ENCODE assay signal across 11 mouse cellular contexts in the genomic region with DNA sequence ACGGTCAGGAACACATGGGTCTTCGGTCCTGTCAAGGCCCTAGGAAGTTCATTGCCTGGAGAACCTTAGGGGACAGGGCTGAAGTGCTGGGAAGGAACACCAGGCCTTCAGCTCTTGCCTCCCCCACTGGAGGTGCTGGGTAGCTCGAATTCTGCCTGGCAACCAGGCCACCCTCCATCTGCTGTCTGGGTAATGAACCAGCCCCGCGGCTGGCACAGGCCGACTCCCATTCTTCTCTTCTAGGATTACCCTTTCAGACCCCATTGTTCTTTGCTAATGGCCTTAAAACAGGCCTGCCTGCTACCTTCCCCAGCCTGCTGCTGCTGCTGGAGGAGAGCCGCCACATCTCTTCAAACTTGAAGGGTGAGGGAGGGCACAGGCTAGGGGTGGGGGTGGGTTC.
A peak's percentile ranks its signal among the peaks of the same experiment; 100 is the strongest.
DNase-seq lines count a peak whose midpoint lies in the region; ATAC-seq and TF ChIP-seq lines count a peak whose summit lies in the region.
"Had no signal": no experiment of that assay in that cellular context is flagged by ENCODE, and none has a peak within 500 bp of the region (broad histone marks: within the 10 kb centered on the region; RNA-seq: fewer than 3 reads in every experiment).

No protein-coding gene starts in this region.

- no peaks in the 10 kb centered on the region for H3K9me3 ChIP-seq in kidney, postnatal 0 days (replicated peaks; ENCODE audit: low read length)
- H3K9me3 ChIP-seq in forebrain, embryonic 13.5 days (replicated peaks), result no peaks in the 10 kb centered on the region; the same call in 1 of the 2 replicates
- H3K9me3 ChIP-seq in midbrain, embryonic 10.5 days (replicated peaks), result peaks cover 5% of the 10 kb centered on the region; the same call in 1 of the 2 replicates
- H3K9me3 ChIP-seq: embryonic facial prominence, embryonic 15.5 days had no signal

- H3K4me1 ChIP-seq in kidney, postnatal 0 days (replicated peaks; ENCODE audit: insufficient read depth, low read length), result peaks cover 35% of the 10 kb centered on the region
- peaks cover 63% of the 10 kb centered on the region for H3K4me1 ChIP-seq in forebrain, embryonic 13.5 days
- peaks cover 62% of the 10 kb centered on the region for H3K4me1 ChIP-seq in midbrain, embryonic 10.5 days

- no peak overlapping the region for H3K4me3 ChIP-seq in kidney, postnatal 0 days (replicated peaks; ENCODE audit: low read depth, low read length)
- H3K4me3 ChIP-seq in forebrain, embryonic 13.5 days, result no peak overlapping the region
- no peak overlapping the region for H3K4me3 ChIP-seq in midbrain, embryonic 10.5 days
- H3K4me3 ChIP-seq: embryonic facial prominence, embryonic 15.5 days had no signal

- 0 out of 2 replicates have a peak, but pooled peaks have one; percentile 33 for ATAC-seq in kidney, postnatal 0 days (replicated peaks; ENCODE audit: low FRiP score, low read depth)
- peak; percentile 55 for ATAC-seq in forebrain, embryonic 13.5 days
- no peak for ATAC-seq in monocyte, adult 5-6 weeks (replicated peaks; ENCODE audit: insufficient number of reproducible peaks, low FRiP score, low TSS enrichment, poor library complexity, severe bottlenecking)

- no peak for TF ChIP-seq CTCF in kidney, postnatal 0 days (IDR thresholded peaks at IDR 0.05; ENCODE audit: low read depth)

- no peaks in the 10 kb centered on the region for H3K27me3 ChIP-seq in kidney, postnatal 0 days (ENCODE audit: insufficient read depth, low read length)
- peaks cover 44% of the 10 kb centered on the region for H3K27me3 ChIP-seq in forebrain, embryonic 13.5 days
- H3K27me3 ChIP-seq in midbrain, embryonic 10.5 days (ENCODE audit: low read depth, poor library complexity, severe bottlenecking), result peaks cover 93% of the 10 kb centered on the region

- 0 out of 2 replicates have a peak overlapping the region, but pooled peaks have one; percentile 6 for H3K27ac ChIP-seq in kidney, postnatal 0 days
- peak overlapping the region; percentile 91 for H3K27ac ChIP-seq in forebrain, embryonic 13.5 days
- peak overlapping the region; percentile 80 for H3K27ac ChIP-seq in midbrain, embryonic 10.5 days (replicated peaks)
- H3K27ac ChIP-seq: embryonic facial prominence, embryonic 15.5 days had no signal

- WGBS in kidney, postnatal 0 days, result 41% methylated on average over 7 of the region's 7 CpGs
- WGBS in forebrain, embryonic 13.5 days, result 16% methylated on average over 7 of the region's 7 CpGs
- WGBS in midbrain, embryonic 10.5 days, result 24% methylated on average over 7 of the region's 7 CpGs

- no peaks in the 10 kb centered on the region for H3K36me3 ChIP-seq in kidney, postnatal 0 days (ENCODE audit: insufficient read depth, low read length)
- no peaks in the 10 kb centered on the region for H3K36me3 ChIP-seq in forebrain, embryonic 13.5 days (ENCODE audit: poor library complexity, severe bottlenecking)
- H3K36me3 ChIP-seq in midbrain, embryonic 10.5 days, result no peaks in the 10 kb centered on the region
- H3K36me3 ChIP-seq: embryonic facial prominence, embryonic 15.5 days had no signal

- no peak overlapping the region for H3K4me2 ChIP-seq in kidney, postnatal 0 days (ENCODE audit: low read length)
- H3K4me2 ChIP-seq in forebrain, embryonic 13.5 days, result peak overlapping the region; percentile 32
- H3K4me2 ChIP-seq: embryonic facial prominence, embryonic 15.5 days had no signal

- DNase-seq in kidney, postnatal 0 days (ENCODE audit: low spot score), result peak; percentile 59
- no peak for DNase-seq in kidney, postnatal 10 days
- DNase-seq in midbrain, embryonic 10.5 days (ENCODE audit: low spot score), result peak; percentile 38
- DNase-seq in retina, embryonic 14.5 days (ENCODE audit: low spot score), result peak; percentile 78
- DNase-seq in heart, adult 11 months, result no peak
- DNase-seq in left cerebral cortex, adult 9 months (ENCODE audit: low spot score in 2 of 2), result no peak
- DNase-seq: gastrocnemius, postnatal 25 days; heart, postnatal 4 days had no signal

- H3K9ac ChIP-seq in kidney, postnatal 0 days (ENCODE audit: low read depth, low read length), result no peak overlapping the region
- H3K9ac ChIP-seq in forebrain, embryonic 13.5 days, result no peak overlapping the region
- H3K9ac ChIP-seq: embryonic facial prominence, embryonic 15.5 days had no signal

Comparison
In these comparisons a context has a peak if more than half of its experiments do, and no peak if none do; other contexts are left out.
1. DNase-seq: peak in kidney, postnatal 0 days (single experiment), midbrain, embryonic 10.5 days (single experiment) and retina, embryonic 14.5 days (single experiment); none in kidney, postnatal 10 days (single experiment), heart, adult 11 months (single experiment) and left cerebral cortex, adult 9 months (0 of 2).
2. H3K27ac ChIP-seq: peak in every context shown above with its lines; median percentile 91 in forebrain, embryonic 13.5 days; 80 in midbrain, embryonic 10.5 days; 6 in kidney, postnatal 0 days.